Mouse (Mus musculus): ENCODE measurements around the gene H2-M5. TPM values are rescaled to one million over a fixed set of nuclear protein-coding genes. Genes with fewer than 3 reads are reported as not detected.
"Not testable (repeated sequence)": the region's sequence is repeated elsewhere in the genome, so short reads cannot be mapped to it uniquely, and the experiment has no call there.

The H2-M5 gene
- polyA plus RNA-seq, 1 experiment from 2014 or later = 1.1 TPM

DNA sequence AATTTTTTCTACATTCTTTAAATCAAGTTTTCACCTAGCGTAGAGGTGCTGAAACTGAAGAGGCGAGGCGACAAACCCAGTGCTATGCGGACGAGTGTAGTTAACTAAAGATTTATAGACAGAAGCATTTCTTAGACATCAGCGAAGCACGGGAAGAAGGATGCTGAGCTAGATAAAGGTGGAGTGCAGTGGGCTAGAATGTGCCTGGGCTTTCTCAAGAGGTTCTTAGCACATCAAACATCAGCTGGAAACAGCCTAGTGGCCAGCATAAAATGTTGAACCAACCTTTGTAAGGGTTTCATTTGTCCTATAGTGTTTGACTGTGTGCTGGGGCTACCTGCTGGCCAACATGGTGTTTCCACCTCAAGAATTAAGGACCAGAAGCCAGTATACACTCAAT, 11.5 kb upstream of the H2-M5 start, which contains the start of gene Zfp57:
TSS of gene Zfp57 (plus strand) at position 301 of the 400 bp plus-strand sequence.
- H3K4me1 ChIP-seq (replicated peaks; ENCODE audit: control insufficient read depth, insufficient read depth, low read length) = peaks cover 2% of the 10 kb centered on the region; the same call in 1 of the 2 replicates
- H3K4me3 ChIP-seq (ENCODE audit: low read depth, low read length) = peak within 1 kb of the TSS; percentile 59; the same call in 1 of the 2 replicates
- H3K9me3 ChIP-seq (ENCODE audit: control insufficient read depth, low read length) = no peaks in the 10 kb centered on the region
- no peaks in the 10 kb centered on the region for H3K27me3 ChIP-seq (ENCODE audit: control insufficient read depth, insufficient read depth, low read length)
- WGBS = 96% methylated on average over 7 of the region's 7 CpGs
- H3K9ac ChIP-seq (ENCODE audit: low read length) = peak within 1 kb of the TSS; percentile 6; the same call in 1 of the 2 replicates
- no peak within 1 kb of the TSS for H3K27ac ChIP-seq (ENCODE audit: low read depth, low read length)
- H3K36me3 ChIP-seq (ENCODE audit: control insufficient read depth, insufficient read depth, low read length) = no peaks in the 10 kb centered on the region
- ATAC-seq (replicated peaks; ENCODE audit: low FRiP score) (no peak), DNase-seq (ENCODE audit: low spot score) (no peak)
- H3K4me2 ChIP-seq (ENCODE audit: low read depth, low read length, severe bottlenecking) = peak within 1 kb of the TSS; percentile 65; the same call in 1 of the 2 replicates

DNA sequence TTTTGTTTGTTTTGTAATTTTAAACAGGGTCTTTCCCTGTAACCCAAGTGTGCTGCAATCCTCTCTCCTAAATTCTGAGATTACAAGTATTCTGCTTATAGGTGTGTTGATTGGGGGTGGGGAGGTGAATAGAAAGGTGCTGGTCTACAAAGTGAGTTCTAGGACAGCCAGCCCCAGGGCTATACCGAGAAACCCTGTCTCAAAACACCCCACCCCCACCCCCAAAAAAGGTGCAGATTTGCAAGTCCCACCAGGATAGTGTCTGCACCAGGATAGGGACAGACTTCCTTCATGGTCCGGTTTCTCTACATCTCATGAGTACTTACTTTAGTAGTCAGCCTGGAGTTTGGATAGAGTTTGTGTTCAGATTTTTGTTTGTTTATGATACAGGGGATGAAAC, 9.1 kb upstream of the H2-M5 start:
- H3K9me3 ChIP-seq (ENCODE audit: control insufficient read depth, low read length) = no peaks in the 10 kb centered on the region
- peaks cover 2% of the 10 kb centered on the region; the same call in 1 of the 2 replicates for H3K4me1 ChIP-seq (replicated peaks; ENCODE audit: control insufficient read depth, insufficient read depth, low read length)
- 84% methylated on average over 2 of the region's 2 CpGs for WGBS
- DNase-seq (ENCODE audit: low spot score) (no peak), ATAC-seq (replicated peaks; ENCODE audit: low FRiP score) (no peak)
- H3K9ac ChIP-seq (ENCODE audit: low read length) = no peak overlapping the region
- H3K36me3 ChIP-seq (ENCODE audit: control insufficient read depth, insufficient read depth, low read length) = no peaks in the 10 kb centered on the region
- no peaks in the 10 kb centered on the region for H3K27me3 ChIP-seq (ENCODE audit: control insufficient read depth, insufficient read depth, low read length)
- H3K4me2 ChIP-seq (ENCODE audit: low read depth, low read length, severe bottlenecking) = no peak overlapping the region
- H3K4me3 ChIP-seq (ENCODE audit: low read depth, low read length) = no peak overlapping the region
- no peak overlapping the region for H3K27ac ChIP-seq (ENCODE audit: low read depth, low read length)

GRCm38 (mm10) chr17:36997033-36997735, 7.8 kb upstream of the H2-M5 start:
- no peak overlapping the region for H3K4me2 ChIP-seq (ENCODE audit: low read depth, low read length, severe bottlenecking)
- no peak overlapping the region for H3K27ac ChIP-seq (ENCODE audit: low read depth, low read length)
- no peaks in the 10 kb centered on the region for H3K9me3 ChIP-seq (ENCODE audit: control insufficient read depth, low read length)
- peak; percentile 89 for DNase-seq (ENCODE audit: low spot score)
- H3K9ac ChIP-seq (ENCODE audit: low read length) = no peak overlapping the region
- ATAC-seq (replicated peaks; ENCODE audit: low FRiP score) = 0 out of 2 replicates have a peak, but pooled peaks have one; percentile 44
- 28% methylated on average over 7 of the region's 7 CpGs for WGBS
- H3K27me3 ChIP-seq (ENCODE audit: control insufficient read depth, insufficient read depth, low read length) = no peaks in the 10 kb centered on the region
- no peak overlapping the region for H3K4me3 ChIP-seq (ENCODE audit: low read depth, low read length)
- no peaks in the 10 kb centered on the region for H3K4me1 ChIP-seq (replicated peaks; ENCODE audit: control insufficient read depth, insufficient read depth, low read length)
- no peaks in the 10 kb centered on the region for H3K36me3 ChIP-seq (ENCODE audit: control insufficient read depth, insufficient read depth, low read length)

GRCm38 (mm10) chr17:36995448-36995847, 6.1 kb upstream of the H2-M5 start:
- H3K27me3 ChIP-seq (ENCODE audit: control insufficient read depth, insufficient read depth, low read length) = no peaks in the 10 kb centered on the region
- no peak overlapping the region for H3K4me2 ChIP-seq (ENCODE audit: low read depth, low read length, severe bottlenecking)
- DNase-seq (ENCODE audit: low spot score) (no peak), ATAC-seq (replicated peaks; ENCODE audit: low FRiP score) (no peak)
- H3K27ac ChIP-seq (ENCODE audit: low read depth, low read length) = no peak overlapping the region
- H3K9me3 ChIP-seq (ENCODE audit: control insufficient read depth, low read length) = no peaks in the 10 kb centered on the region
- no peak overlapping the region for H3K9ac ChIP-seq (ENCODE audit: low read length)
- WGBS = 44% methylated on average over 3 of the region's 3 CpGs
- no peak overlapping the region for H3K4me3 ChIP-seq (ENCODE audit: low read depth, low read length)
- no peaks in the 10 kb centered on the region for H3K4me1 ChIP-seq (replicated peaks; ENCODE audit: control insufficient read depth, insufficient read depth, low read length)
- H3K36me3 ChIP-seq (ENCODE audit: control insufficient read depth, insufficient read depth, low read length) = no peaks in the 10 kb centered on the region

GRCm38 (mm10) chr17:36994528-36994927, 5.2 kb upstream of the H2-M5 start:
- Histone ChIP-seq H3K4me1 (replicated peaks; ENCODE audit: control insufficient read depth, insufficient read depth, low read length) (no peaks in the 10 kb centered on the region), H3K9me3 (ENCODE audit: control insufficient read depth, low read length) (no peaks in the 10 kb centered on the region), H3K4me2 (ENCODE audit: low read depth, low read length, severe bottlenecking) (no peak overlapping the region), H3K9ac (ENCODE audit: low read length) (no peak overlapping the region), H3K27ac (ENCODE audit: low read depth, low read length) (no peak overlapping the region), H3K36me3 (ENCODE audit: control insufficient read depth, insufficient read depth, low read length) (no peaks in the 10 kb centered on the region), H3K4me3 (ENCODE audit: low read depth, low read length) (no peak overlapping the region), H3K27me3 (ENCODE audit: control insufficient read depth, insufficient read depth, low read length) (peaks cover 2% of the 10 kb centered on the region; the same call in 1 of the 2 replicates)
- DNase-seq (ENCODE audit: low spot score) (no peak), ATAC-seq (replicated peaks; ENCODE audit: low FRiP score) (no peak)
- WGBS = 88% methylated on average over 2 of the region's 2 CpGs

- no peaks in the 10 kb centered on the region for H3K9me3 ChIP-seq (ENCODE audit: control insufficient read depth, low read length)
- no peak overlapping the region for H3K4me2 ChIP-seq (ENCODE audit: low read depth, low read length, severe bottlenecking)
- no peak for DNase-seq (ENCODE audit: low spot score)
- no peaks in the 10 kb centered on the region for H3K4me1 ChIP-seq (replicated peaks; ENCODE audit: control insufficient read depth, insufficient read depth, low read length)
- H3K27me3 ChIP-seq (ENCODE audit: control insufficient read depth, insufficient read depth, low read length) = peaks cover 9% of the 10 kb centered on the region; the same call in 1 of the 2 replicates
- no peak overlapping the region for H3K4me3 ChIP-seq (ENCODE audit: low read depth, low read length)
- ATAC-seq (replicated peaks; ENCODE audit: low FRiP score) = no peak
- no peak overlapping the region for H3K27ac ChIP-seq (ENCODE audit: low read depth, low read length)
- WGBS = 90% methylated on average over 4 of the region's 4 CpGs
- H3K36me3 ChIP-seq (ENCODE audit: control insufficient read depth, insufficient read depth, low read length) = no peaks in the 10 kb centered on the region
- no peak overlapping the region for H3K9ac ChIP-seq (ENCODE audit: low read length)
These were observed 4.5 kb upstream of the H2-M5 start for GRCm38 (mm10) chr17:36993770-36994325.

GRCm38 (mm10) chr17:36992336-36993104, 3.2 kb upstream of the H2-M5 start:
- DNase-seq (ENCODE audit: low spot score) = no peak
- 73% methylated on average over 3 of the region's 3 CpGs for WGBS
- no peaks in the 10 kb centered on the region for H3K36me3 ChIP-seq (ENCODE audit: control insufficient read depth, insufficient read depth, low read length)
- H3K4me2 ChIP-seq (ENCODE audit: low read depth, low read length, severe bottlenecking) = no peak overlapping the region
- no peak overlapping the region for H3K4me3 ChIP-seq (ENCODE audit: low read depth, low read length)
- H3K27ac ChIP-seq (ENCODE audit: low read depth, low read length) = no peak overlapping the region
- peaks cover 17% of the 10 kb centered on the region for H3K27me3 ChIP-seq (ENCODE audit: control insufficient read depth, insufficient read depth, low read length)
- 0 out of 2 replicates have a peak, but pooled peaks cover 1% of the 10 kb centered on the region for H3K4me1 ChIP-seq (replicated peaks; ENCODE audit: control insufficient read depth, insufficient read depth, low read length)
- ATAC-seq (replicated peaks; ENCODE audit: low FRiP score) = no peak
- H3K9me3 ChIP-seq (ENCODE audit: control insufficient read depth, low read length) = no peaks in the 10 kb centered on the region
- H3K9ac ChIP-seq (ENCODE audit: low read length) = no peak overlapping the region

- H3K27me3 ChIP-seq (ENCODE audit: control insufficient read depth, insufficient read depth, low read length) = peaks cover 17% of the 10 kb centered on the region
- not testable (repeated sequence) for H3K9ac ChIP-seq (ENCODE audit: low read length); ATAC-seq (replicated peaks; ENCODE audit: low FRiP score); DNase-seq (ENCODE audit: low spot score); H3K4me2 ChIP-seq (ENCODE audit: low read depth, low read length, severe bottlenecking); H3K27ac ChIP-seq (ENCODE audit: low read depth, low read length); H3K4me1 ChIP-seq (replicated peaks; ENCODE audit: control insufficient read depth, insufficient read depth, low read length); H3K9me3 ChIP-seq (ENCODE audit: control insufficient read depth, low read length); H3K4me3 ChIP-seq (ENCODE audit: low read depth, low read length); H3K36me3 ChIP-seq (ENCODE audit: control insufficient read depth, insufficient read depth, low read length)
- 86% methylated on average over 6 of the region's 6 CpGs for WGBS
These were observed 1.3 kb upstream of the H2-M5 start for GRCm38 (mm10) chr17:36990630-36991029.
